Mouse (Mus musculus) limb, embryonic 10.5 days (tissue): ENCODE data around the gene Fam25c. TPM values are rescaled to one million over a fixed set of nuclear protein-coding genes. Genes with fewer than 3 reads are reported as not detected.
"Not testable (repeated sequence)": the region's sequence is repeated elsewhere in the genome, so short reads cannot be mapped to it uniquely, and the experiment has no call there.

Experiments
- DNase-seq: peaks from one replicate; pipeline ENCODE4 v3.0.0-alpha.2; 2017; ENCODE audit warnings: low spot score
- H3K27ac ChIP-seq: fragments of 300-500 bp; sonication (generic); 2 replicates; pipeline ENCODE4 v1.5.1; 2016; ENCODE audit warnings: mild to moderate bottlenecking
- H3K27me3 ChIP-seq: fragments of 300-500 bp; sonication (generic); 2 replicates; pipeline ENCODE4 v1.6.1; 2016; ENCODE audit warnings: low read depth, mild to moderate bottlenecking; ENCODE audit not compliant: poor library complexity, severe bottlenecking
- H3K36me3 ChIP-seq: fragments of 300-500 bp; sonication (generic); 2 replicates; pipeline ENCODE4 v1.6.1; 2016; ENCODE audit warnings: mild to moderate bottlenecking, moderate library complexity
- H3K4me1 ChIP-seq: fragments of 300-500 bp; sonication (generic); 2 replicates; pipeline ENCODE4 v1.6.1; 2016
- H3K4me3 ChIP-seq: fragments of 300-500 bp; sonication (generic); 2 replicates; pipeline ENCODE4 v1.5.1; 2016; ENCODE audit warnings: mild to moderate bottlenecking, moderate library complexity
- H3K9me3 ChIP-seq: fragments of 300-500 bp; sonication (generic); replicated peaks from 2 replicates; pipeline ENCODE4 v1.6.1; 2016; ENCODE audit warnings: mild to moderate bottlenecking
- WGBS: fragments of 180-500 bp; shearing (Covaris S2); methylation state at CpG from one replicate; pipeline ENCODE4 v1.1.7; 2016; 5-methylcytosine and 5-hydroxymethylcytosine counted together
- polyA plus RNA-seq: library from polyadenylated mRNA; unstranded; fragments of >200 nt; fragmentation: Nextera tagmentation; extraction: Ambion mirVana; gene quantifications from 2 replicates; pipeline ENCODE4 v1.2.1, GENCODE M21; 2016

Fam25c gene
- polyA plus RNA-seq, 1 experiment from 2014 or later, result not detected

- Histone ChIP-seq H3K4me3 (peak within 1 kb of the TSS; percentile 21), H3K36me3 (no peaks in the 10 kb centered on the region), H3K4me1 (peaks cover 54% of the 10 kb centered on the region), H3K27me3 (no peaks in the 10 kb centered on the region), H3K27ac (peak within 1 kb of the TSS; percentile 85), H3K9me3 (no peaks in the 10 kb centered on the region)
- DNase-seq, result no peak
- WGBS, result 81% methylated on average over 13 of the region's 13 CpGs
Measured at GRCm38 (mm10) chr14:34375415-34375904, 20.2 kb upstream of the Fam25c start, which contains the start of gene Mmrn2. Gene Mmrn2, plus strand, starts transcription at chr14:34375465.

- Histone ChIP-seq H3K36me3 (no peaks in the 10 kb centered on the region), H3K9me3 (no peaks in the 10 kb centered on the region), H3K4me3 (peak within 1 kb of the TSS; percentile 21), H3K4me1 (peaks cover 54% of the 10 kb centered on the region), H3K27ac (peak within 1 kb of the TSS; percentile 85), H3K27me3 (no peaks in the 10 kb centered on the region)
- peak; percentile 43 for DNase-seq
- WGBS, result 57% methylated on average over 10 of the region's 10 CpGs
Measured at GRCm38 (mm10) chr14:34374577-34374976, 19.3 kb upstream of the Fam25c start, which contains the start of gene Sncg. Gene Sncg, minus strand, starts transcription at chr14:34374789.

- Histone ChIP-seq H3K9me3 (no peaks in the 10 kb centered on the region), H3K27ac (no peak overlapping the region), H3K27me3 (no peaks in the 10 kb centered on the region), H3K4me1 (peaks cover 47% of the 10 kb centered on the region), H3K36me3 (no peaks in the 10 kb centered on the region), H3K4me3 (no peak overlapping the region)
- DNase-seq, result no peak
- 80% methylated on average over 6 of the region's 6 CpGs for WGBS
Measured at GRCm38 (mm10) chr14:34373581-34373980, 18.3 kb upstream of the Fam25c start.

GRCm38 (mm10) chr14:34372646-34373045 lies 17.4 kb upstream of the Fam25c start:
- DNase-seq, result peak; percentile 44
- Histone ChIP-seq H3K9me3 (no peaks in the 10 kb centered on the region), H3K27ac (no peak overlapping the region), H3K4me1 (peaks cover 38% of the 10 kb centered on the region), H3K4me3 (no peak overlapping the region), H3K27me3 (no peaks in the 10 kb centered on the region), H3K36me3 (no peaks in the 10 kb centered on the region)
- 85% methylated on average over 6 of the region's 6 CpGs for WGBS

GRCm38 (mm10) chr14:34371763-34372162 lies 16.5 kb upstream of the Fam25c start:
- WGBS, result 82% methylated on average over 2 of the region's 2 CpGs
- Histone ChIP-seq H3K36me3 (no peaks in the 10 kb centered on the region), H3K27me3 (no peaks in the 10 kb centered on the region), H3K4me1 (peaks cover 29% of the 10 kb centered on the region), H3K4me3 (no peak overlapping the region), H3K27ac (no peak overlapping the region), H3K9me3 (no peaks in the 10 kb centered on the region)
- no peak for DNase-seq

- no peak for DNase-seq
- H3K4me3 ChIP-seq, result no peak overlapping the region
- 93% methylated on average over 3 of the region's 3 CpGs for WGBS
- H3K27me3 ChIP-seq, result no peaks in the 10 kb centered on the region
- H3K4me1 ChIP-seq, result peaks cover 22% of the 10 kb centered on the region
- H3K9me3 ChIP-seq, result no peaks in the 10 kb centered on the region
- H3K27ac ChIP-seq, result no peak overlapping the region
- no peaks in the 10 kb centered on the region for H3K36me3 ChIP-seq
Measured at GRCm38 (mm10) chr14:34370921-34371320, 15.7 kb upstream of the Fam25c start.

- Histone ChIP-seq H3K27ac (no peak overlapping the region), H3K9me3 (no peaks in the 10 kb centered on the region), H3K36me3 (no peaks in the 10 kb centered on the region), H3K4me1 (peaks cover 16% of the 10 kb centered on the region), H3K4me3 (no peak overlapping the region), H3K27me3 (no peaks in the 10 kb centered on the region)
- WGBS, result 65% methylated on average over 3 of the region's 3 CpGs
- no peak for DNase-seq
Measured at GRCm38 (mm10) chr14:34370203-34370602, 15.0 kb upstream of the Fam25c start.

- WGBS, result 87% methylated on average over 2 of the region's 2 CpGs
Measured at GRCm38 (mm10) chr14:34365147-34365507, 9.9 kb upstream of the Fam25c start.

GRCm38 (mm10) chr14:34364254-34365146 lies 9.3 kb upstream of the Fam25c start:
- not testable (repeated sequence) for H3K9me3 ChIP-seq, H3K36me3 ChIP-seq, H3K27ac ChIP-seq, DNase-seq
- peaks cover 26% of the 10 kb centered on the region for H3K27me3 ChIP-seq
- WGBS, result 81% methylated on average over 15 of the region's 15 CpGs
- H3K4me3 ChIP-seq, result peak overlapping the region; percentile 53
- H3K4me1 ChIP-seq, result peaks cover 14% of the 10 kb centered on the region

More at GRCm38 (mm10) chr14:34365147-34365507, 9.9 kb upstream of the Fam25c start:
- H3K4me3 ChIP-seq, result no peak overlapping the region
- H3K27ac ChIP-seq, result no peak overlapping the region
- H3K4me1 ChIP-seq, result peaks cover 14% of the 10 kb centered on the region
- no peaks in the 10 kb centered on the region for H3K9me3 ChIP-seq
- peaks cover 26% of the 10 kb centered on the region for H3K27me3 ChIP-seq
- no peak for DNase-seq
- no peaks in the 10 kb centered on the region for H3K36me3 ChIP-seq

GRCm38 (mm10) chr14:34363490-34364253 lies 8.4 kb upstream of the Fam25c start:
- Histone ChIP-seq H3K36me3 (no peaks in the 10 kb centered on the region), H3K27ac (no peak overlapping the region)

GRCm38 (mm10) chr14:34362726-34363445 lies 7.7 kb upstream of the Fam25c start:
- DNase-seq, result peak; percentile 55
- Histone ChIP-seq H3K9me3 (no peaks in the 10 kb centered on the region), H3K27ac (no peak overlapping the region)

More at GRCm38 (mm10) chr14:34363490-34364253, 8.4 kb upstream of the Fam25c start:
- no peaks in the 10 kb centered on the region for H3K9me3 ChIP-seq
- H3K27me3 ChIP-seq, result peaks cover 26% of the 10 kb centered on the region
- peak overlapping the region; percentile 53 for H3K4me3 ChIP-seq
- WGBS, result 3% methylated on average over 32 of the region's 32 CpGs
- peaks cover 14% of the 10 kb centered on the region for H3K4me1 ChIP-seq
- peak; percentile 63 for DNase-seq

GRCm38 (mm10) chr14:34362135-34362534 lies 6.9 kb upstream of the Fam25c start:
- peaks cover 14% of the 10 kb centered on the region for H3K4me1 ChIP-seq
- no peak for DNase-seq
- peaks cover 26% of the 10 kb centered on the region for H3K27me3 ChIP-seq
- H3K4me3 ChIP-seq, result no peak overlapping the region
- no peak overlapping the region for H3K27ac ChIP-seq
- no peaks in the 10 kb centered on the region for H3K9me3 ChIP-seq
- 73% methylated on average over 4 of the region's 4 CpGs for WGBS
- H3K36me3 ChIP-seq, result no peaks in the 10 kb centered on the region

More at GRCm38 (mm10) chr14:34362726-34363445, 7.7 kb upstream of the Fam25c start:
- Histone ChIP-seq H3K4me3 (peak overlapping the region; percentile 53), H3K27me3 (peaks cover 26% of the 10 kb centered on the region), H3K36me3 (no peaks in the 10 kb centered on the region), H3K4me1 (peaks cover 14% of the 10 kb centered on the region)
- WGBS, result 30% methylated on average over 18 of the region's 18 CpGs
